Mouse (Mus musculus) adrenal gland, postnatal 0 days (tissue): ENCODE results near the gene Arhgap21. TPM values are rescaled to one million over a fixed set of nuclear protein-coding genes. Genes with fewer than 3 reads are reported as not detected.

Experiments
- polyA plus RNA-seq: library from polyadenylated mRNA; unstranded; fragments of >200 nt; fragmentation: Nextera tagmentation; extraction: Ambion mirVana; gene quantifications from 2 replicates; pipeline ENCODE4 v1.2.1, GENCODE M21; 2015

Gene Arhgap21
- polyA plus RNA-seq: 12.7 and 15.2 TPM in 2 replicates

GRCm38 (mm10) chr2:20968441-20969200 lies at the start of gene Arhgap21:
Arhgap21 (minus strand) TSS chr2:20968881.

Other genes starting within 250 kb of the Arhgap21 start
- gene Enkur, start 236.5 kb upstream of the Arhgap21 start, polyA plus RNA-seq: 1.8 and 2.7 TPM in 2 replicates
- 6.0 and 8.7 TPM in 2 replicates for gene Thnsl1, start 236.8 kb upstream of the Arhgap21 start, polyA plus RNA-seq